Mouse (Mus musculus): Measurements from ENCODE around the gene Fpr-rs4.

Fpr-rs4 gene

DNA sequence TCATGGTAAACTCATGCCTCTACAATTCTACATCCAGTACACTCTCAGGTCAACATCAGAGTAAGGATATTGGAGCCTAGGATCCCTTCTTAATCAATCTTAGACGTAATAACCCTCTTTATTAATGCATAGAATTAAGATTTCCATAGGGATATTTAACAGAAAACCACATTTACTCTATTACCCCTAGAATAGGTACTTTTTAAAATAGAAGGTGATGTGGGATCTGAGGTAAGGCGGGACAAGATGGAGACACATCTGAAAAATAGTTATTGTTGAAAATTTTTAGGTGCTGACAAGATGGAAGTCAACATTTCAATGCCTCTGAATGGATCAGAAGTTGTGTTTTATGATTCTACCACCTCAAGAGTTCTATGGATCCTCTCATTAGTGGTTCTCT lies at the start of gene Fpr-rs4:
TSS of gene Fpr-rs4 (plus strand) at position 301 of the 400 bp plus-strand sequence.
- no peak for TF ChIP-seq GATA4 (IDR thresholded peaks at IDR 0.05; ENCODE audit: insufficient replicate concordance, low read length)

DNA sequence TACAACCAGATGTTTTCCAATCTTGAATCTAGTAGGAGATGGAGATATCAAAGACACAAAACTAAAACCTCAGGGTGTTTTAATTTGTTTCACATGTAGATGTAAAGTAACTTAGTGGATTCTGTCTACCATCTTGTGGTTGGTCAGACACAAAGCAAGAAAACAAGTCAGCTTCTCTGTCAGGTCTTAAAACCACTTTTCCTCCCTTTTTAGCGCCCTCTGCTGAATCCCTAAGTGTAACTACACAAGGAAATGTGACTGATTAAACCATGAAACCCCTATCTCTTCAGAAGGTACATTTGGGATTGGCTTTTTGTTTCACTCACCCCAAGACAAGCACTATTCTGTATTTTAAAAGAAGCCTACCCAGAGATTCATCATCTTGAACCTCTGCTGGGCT lies 48.1 kb upstream of the Fpr-rs4 start:
- TF ChIP-seq GATA4 (IDR thresholded peaks at IDR 0.05; ENCODE audit: insufficient replicate concordance, low read length), result no peak

GRCm38 (mm10) chr17:18004752-18005151 lies 16.8 kb upstream of the Fpr-rs4 start:
- no peak for TF ChIP-seq GATA4 (IDR thresholded peaks at IDR 0.05; ENCODE audit: insufficient replicate concordance, low read length)

GRCm38 (mm10) chr17:18049124-18049523 lies 27.6 kb downstream of the Fpr-rs4 start, which contains the start of gene Vmn2r124:
Gene Vmn2r124, plus strand, starts transcription at chr17:18049424.
- TF ChIP-seq GATA4 (IDR thresholded peaks at IDR 0.05; ENCODE audit: insufficient replicate concordance, low read length), result no peak

Measured in liver, adult (tissue).